Mouse (Mus musculus): ENCODE results near the gene March10.

GRCm38 (mm10) chr11:105426441-105426840 is 30.1 kb downstream of the March10 start:
- no peak for TF ChIP-seq POLR2A (IDR thresholded peaks at IDR 0.05; ENCODE audit: insufficient read length, low read depth)
- TF ChIP-seq MYOG (IDR thresholded peaks at IDR 0.05; ENCODE audit: control insufficient read depth in 1 of 3, insufficient read depth in 1 of 3, insufficient read length in 2 of 3, low read depth in 2 of 3), result no peak
- no peak for TF ChIP-seq MAX (IDR thresholded peaks at IDR 0.05; ENCODE audit: low read depth)
